Mouse (Mus musculus) thymus, adult 2 months (tissue): Measurements from ENCODE around the gene Gm20696. TPM values are rescaled to one million over a fixed set of nuclear protein-coding genes. Genes with fewer than 3 reads are reported as not detected.

Source experiments
- DNase-seq: peaks from one replicate; pipeline ENCODE4 v3.0.0; 2021
- H3K27ac ChIP-seq: fragments of 200-500 bp; 2 replicates; pipeline ENCODE4 v1.5.1; 2012; ENCODE audit warnings: low read length, control low read depth; ENCODE audit not compliant: control insufficient read depth, insufficient read depth
- H3K27me3 ChIP-seq: fragments of 200-500 bp; 2 replicates; pipeline ENCODE4 v1.6.1; 2012; ENCODE audit warnings: mild to moderate bottlenecking, low read length, moderate library complexity, mixed read lengths; ENCODE audit not compliant: control insufficient read depth, insufficient read depth
- H3K36me3 ChIP-seq: fragments of 200-500 bp; 2 replicates; pipeline ENCODE4 v1.6.1; 2012; ENCODE audit warnings: mild to moderate bottlenecking, low read length, moderate library complexity; ENCODE audit not compliant: control insufficient read depth, insufficient read depth
- H3K4me1 ChIP-seq: fragments of 200-500 bp; replicated peaks from 2 replicates; pipeline ENCODE4 v1.6.1; 2012; ENCODE audit warnings: low read length; ENCODE audit not compliant: control insufficient read depth, insufficient read depth
- H3K4me3 ChIP-seq: fragments of 200-500 bp; 2 replicates; pipeline ENCODE4 v1.5.1; 2012; ENCODE audit warnings: mild to moderate bottlenecking, low read length, control low read depth, moderate library complexity; ENCODE audit not compliant: control insufficient read depth, insufficient read depth
- CTCF ChIP-seq: fragments of 200-500 bp; IDR thresholded peaks from 2 replicates; pipeline ENCODE4 v1.5.1; 2012; ENCODE audit warnings: mild to moderate bottlenecking, control low read depth, low read length, moderate library complexity, borderline replicate concordance; ENCODE audit not compliant: control insufficient read depth, poor library complexity, insufficient read depth; ENCODE audit errors: extremely low read depth
- POLR2A ChIP-seq: fragments of 200-500 bp; IDR thresholded peaks from 2 replicates; pipeline ENCODE4 v1.6.1; 2012; ENCODE audit warnings: mild to moderate bottlenecking, low read length, control low read depth, moderate library complexity; ENCODE audit not compliant: control insufficient read depth, poor library complexity, insufficient read depth; ENCODE audit errors: extremely low read depth
- WGBS: fragments of 180-500 bp; shearing (Covaris S2); methylation state at CpG from one replicate; pipeline ENCODE4 v1.1.7; 2018; 5-methylcytosine and 5-hydroxymethylcytosine counted together
- polyA plus RNA-seq: library from polyadenylated mRNA; depleted of rRNA; stranded (reverse); fragments of >200 nt; gene quantifications from 2 replicates; pipeline ENCODE4 v1.2.3, GENCODE M21; 2012

The Gm20696 gene
- polyA plus RNA-seq, 1 experiment, result 3.3 TPM

- no peak overlapping the region for H3K4me3 ChIP-seq
- no peak overlapping the region; the same call in 1 of the 2 replicates for H3K27ac ChIP-seq
- no peak for DNase-seq
- H3K27me3 ChIP-seq, result no peaks in the 10 kb centered on the region
- H3K36me3 ChIP-seq, result no peaks in the 10 kb centered on the region
- WGBS, result 17% methylated on average over 8 of the region's 8 CpGs
- TF ChIP-seq CTCF, result no peak
- H3K4me1 ChIP-seq, result peaks cover 10% of the 10 kb centered on the region
These were observed 371.1 kb downstream of the Gm20696 start for GRCm38 (mm10) chr6:99295495-99295894.

GRCm38 (mm10) chr6:99289220-99289619, 377.4 kb downstream of the Gm20696 start:
- TF ChIP-seq POLR2A (no peak), CTCF (no peak)
- Histone ChIP-seq H3K4me1 (peaks cover 13% of the 10 kb centered on the region), H3K27ac (no peak overlapping the region), H3K27me3 (no peaks in the 10 kb centered on the region), H3K4me3 (no peak overlapping the region), H3K36me3 (no peaks in the 10 kb centered on the region)
- WGBS, result 96% methylated on average over 4 of the region's 4 CpGs
- no peak for DNase-seq

GRCm38 (mm10) chr6:99285026-99285425, 381.6 kb downstream of the Gm20696 start:
- no peaks in the 10 kb centered on the region for H3K36me3 ChIP-seq
- H3K27me3 ChIP-seq, result no peaks in the 10 kb centered on the region
- H3K4me3 ChIP-seq, result no peak overlapping the region
- 80% methylated on average over 3 of the region's 3 CpGs for WGBS
- no peak overlapping the region for H3K27ac ChIP-seq
- no peak for DNase-seq
- peaks cover 23% of the 10 kb centered on the region for H3K4me1 ChIP-seq
- no peak for TF ChIP-seq CTCF
- TF ChIP-seq POLR2A, result no peak

GRCm38 (mm10) chr6:99284019-99284418, 382.6 kb downstream of the Gm20696 start:
- H3K36me3 ChIP-seq, result no peaks in the 10 kb centered on the region
- no peak for TF ChIP-seq POLR2A
- no peak for TF ChIP-seq CTCF
- no peak for DNase-seq
- H3K4me1 ChIP-seq, result peaks cover 23% of the 10 kb centered on the region
- H3K4me3 ChIP-seq, result no peak overlapping the region
- H3K27ac ChIP-seq, result peak overlapping the region; percentile 64
- H3K27me3 ChIP-seq, result no peaks in the 10 kb centered on the region
- WGBS, result 25% methylated on average over 4 of the region's 4 CpGs

- DNase-seq, result no peak
- no peak overlapping the region for H3K4me3 ChIP-seq
- WGBS, result 16% methylated on average over 15 of the region's 15 CpGs
- TF ChIP-seq CTCF (no peak), POLR2A (no peak)
- H3K27ac ChIP-seq, result no peak overlapping the region
- H3K27me3 ChIP-seq, result no peaks in the 10 kb centered on the region
- no peaks in the 10 kb centered on the region for H3K36me3 ChIP-seq
- H3K4me1 ChIP-seq, result peaks cover 23% of the 10 kb centered on the region
These were observed 383.5 kb downstream of the Gm20696 start for GRCm38 (mm10) chr6:99282866-99283657.

- peaks cover 29% of the 10 kb centered on the region for H3K4me1 ChIP-seq
- no peaks in the 10 kb centered on the region for H3K36me3 ChIP-seq
- TF ChIP-seq POLR2A (no peak), CTCF (no peak)
- DNase-seq, result no peak
- WGBS, result 81% methylated on average over 9 of the region's 9 CpGs
- H3K4me3 ChIP-seq, result no peak overlapping the region
- H3K27ac ChIP-seq, result no peak overlapping the region
- no peaks in the 10 kb centered on the region for H3K27me3 ChIP-seq
These were observed 385.2 kb downstream of the Gm20696 start for GRCm38 (mm10) chr6:99281433-99281832.
